ENCODE assay signal across 15 mouse cellular contexts in the genomic region with DNA sequence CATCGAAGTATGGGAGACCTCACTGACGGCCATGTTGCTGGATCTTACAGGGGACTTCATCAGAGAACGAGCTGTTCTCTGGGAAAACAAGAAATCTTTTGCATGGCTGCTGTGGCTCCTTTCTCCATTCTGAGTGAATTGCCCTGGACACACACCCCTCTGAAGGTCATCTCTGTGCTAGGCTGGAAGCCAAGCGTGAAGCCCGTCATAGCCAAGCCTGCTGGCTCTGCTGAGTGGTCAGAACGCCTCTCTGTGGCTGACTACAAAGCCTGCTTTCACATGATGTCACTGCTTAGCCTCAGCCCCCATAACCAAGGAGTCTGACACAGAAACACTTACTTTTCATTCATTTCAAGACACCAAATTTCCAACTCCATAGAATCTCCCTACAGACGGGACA. TPM values are rescaled to one million over a fixed set of nuclear protein-coding genes. Genes with fewer than 3 reads are reported as not detected.
DNase-seq lines count a peak whose midpoint lies in the region; ATAC-seq and TF ChIP-seq lines count a peak whose summit lies in the region.
"Had no signal": no experiment of that assay in that cellular context is flagged by ENCODE, and none has a peak within 500 bp of the region (broad histone marks: within the 10 kb centered on the region; RNA-seq: fewer than 3 reads in every experiment).

No protein-coding gene starts in this region.

- no peak overlapping the region for H3K4me3 ChIP-seq in hindbrain, postnatal 0 days (ENCODE audit: low read length)
- no peak overlapping the region for H3K4me3 ChIP-seq in hindbrain, embryonic 14.5 days (replicated peaks; ENCODE audit: low read length)
- no peak overlapping the region for H3K4me3 ChIP-seq in lung, adult 2 months (replicated peaks; ENCODE audit: extremely low read depth, low read depth, low read length)
- H3K4me3 ChIP-seq: hindbrain, embryonic 12.5 days; limb, embryonic 15.5 days; megakaryocyte, embryonic 14.5 days; neural tube, embryonic 15.5 days had no signal

- intact Hi-C loops in heart, postnatal 25 days (cut with DNase I), result no loop called here

- H3K27me3 ChIP-seq in hindbrain, postnatal 0 days (ENCODE audit: insufficient read depth, low read length), result no peaks in the 10 kb centered on the region
- H3K27me3 ChIP-seq in hindbrain, embryonic 14.5 days (ENCODE audit: control insufficient read depth, insufficient read depth, low read length), result no peaks in the 10 kb centered on the region
- H3K27me3 ChIP-seq: hindbrain, embryonic 12.5 days; limb, embryonic 15.5 days; megakaryocyte, embryonic 14.5 days; neural tube, embryonic 15.5 days had no signal

- H3K27ac ChIP-seq in hindbrain, postnatal 0 days, result no peak overlapping the region
- no peak overlapping the region for H3K27ac ChIP-seq in hindbrain, embryonic 14.5 days
- H3K27ac ChIP-seq: hindbrain, embryonic 12.5 days; limb, embryonic 15.5 days; neural tube, embryonic 15.5 days had no signal

- H3K9me3 ChIP-seq in hindbrain, postnatal 0 days (ENCODE audit: low read length), result no peaks in the 10 kb centered on the region
- no peaks in the 10 kb centered on the region for H3K9me3 ChIP-seq in hindbrain, embryonic 14.5 days (ENCODE audit: control insufficient read depth, low read length)
- H3K9me3 ChIP-seq: hindbrain, embryonic 12.5 days; limb, embryonic 15.5 days; megakaryocyte, embryonic 14.5 days; neural tube, embryonic 15.5 days had no signal

- no peak overlapping the region for H3K9ac ChIP-seq in hindbrain, postnatal 0 days (replicated peaks; ENCODE audit: low read length)
- H3K9ac ChIP-seq in hindbrain, embryonic 14.5 days, result no peak overlapping the region
- H3K9ac ChIP-seq: hindbrain, embryonic 12.5 days; limb, embryonic 15.5 days; lung, embryonic 14.5 days; neural tube, embryonic 15.5 days had no signal

- no peak for TF ChIP-seq CTCF in hindbrain, postnatal 0 days (IDR thresholded peaks at IDR 0.05; ENCODE audit: low read depth)
- no peak for TF ChIP-seq CTCF in lung, adult 2 months (IDR thresholded peaks at IDR 0.05; ENCODE audit: insufficient read depth, low read length)

- peaks cover 36% of the 10 kb centered on the region for H3K36me3 ChIP-seq in hindbrain, postnatal 0 days (ENCODE audit: insufficient read depth, low read length)
- peaks cover 83% of the 10 kb centered on the region for H3K36me3 ChIP-seq in hindbrain, embryonic 14.5 days (replicated peaks; ENCODE audit: control insufficient read depth, insufficient read depth)

- 75% methylated on average over 7 of the region's 7 CpGs for WGBS in hindbrain, postnatal 0 days
- WGBS in hindbrain, embryonic 14.5 days, result 85% methylated on average over 7 of the region's 7 CpGs
- WGBS in lung, adult 2 months, result 85% methylated on average over 7 of the region's 7 CpGs

- no peak overlapping the region for H3K4me2 ChIP-seq in hindbrain, postnatal 0 days (ENCODE audit: low read depth, low read length)
- no peak overlapping the region for H3K4me2 ChIP-seq in hindbrain, embryonic 14.5 days (replicated peaks)
- H3K4me2 ChIP-seq: hindbrain, embryonic 12.5 days; limb, embryonic 15.5 days; lung, embryonic 14.5 days; neural tube, embryonic 15.5 days had no signal

- H3K4me1 ChIP-seq in hindbrain, postnatal 0 days (ENCODE audit: insufficient read depth, low read length), result no peaks in the 10 kb centered on the region
- no peaks in the 10 kb centered on the region for H3K4me1 ChIP-seq in hindbrain, embryonic 14.5 days (replicated peaks; ENCODE audit: control insufficient read depth, insufficient read depth, low read length)
- no peaks in the 10 kb centered on the region for H3K4me1 ChIP-seq in lung, adult 2 months (ENCODE audit: control insufficient read depth, insufficient read depth, low read length)
- H3K4me1 ChIP-seq: hindbrain, embryonic 12.5 days; limb, embryonic 15.5 days; neural tube, embryonic 15.5 days had no signal

- no peak for TF ChIP-seq POLR2A in lung, adult 2 months (IDR thresholded peaks at IDR 0.05; ENCODE audit: borderline replicate concordance, extremely low read depth, low read depth, low read length)

- DNase-seq in hindbrain, postnatal 0 days (ENCODE audit: low spot score), result no peak
- no peak for DNase-seq in hindbrain, embryonic 14.5 days (ENCODE audit: low spot score)
- DNase-seq in adrenal gland, adult 18-20 months (ENCODE audit: low spot score in 2 of 2), result peak; percentile 43 to 58
- peak; percentile 92 for DNase-seq in adrenal gland, postnatal 14 days
- peak; percentile 35 for DNase-seq in heart, postnatal 25 days (ENCODE audit: low spot score)
- no peak for DNase-seq in lung, adult 2 months
- DNase-seq in cerebellum, adult 11 months, result no peak
- no peak for DNase-seq in gastrocnemius, adult 18-20 months (ENCODE audit: low spot score)
- DNase-seq: embryo, embryonic 11 days; kidney, adult 9 months; lung, embryonic 14.5 days had no signal

- peak; percentile 55; the same call in 1 of the 2 replicates for ATAC-seq in hindbrain, postnatal 0 days
- no peak for ATAC-seq in hindbrain, embryonic 14.5 days (ENCODE audit: low FRiP score)

RNA-seq across cellular contexts. Expression of a gene that starts 20.9 kb away (rescaled TPM):
- total RNA-seq in hindbrain, postnatal 0 days (2014; rRNA removed), result 21.2 and 25.2 TPM in 2 replicates
- 24.7 and 24.8 TPM in 2 replicates for polyA plus RNA-seq in hindbrain, postnatal 0 days (2015; fragmentation: Nextera tagmentation; extraction: Ambion mirVana)
- 36.7 and 43.4 TPM in 2 replicates for polyA plus RNA-seq in hindbrain, embryonic 14.5 days (2014; fragmentation: Nextera tagmentation; extraction: Ambion mirVana)
- 10 to 100 TPM; 33.5 to 64.5 TPM for total RNA-seq in adrenal gland, adult 18-20 months (2021)
- 39.9 and 46.3 TPM in 2 replicates for total RNA-seq in adrenal gland, postnatal 14 days (2021)
- 10 to 100 TPM; 39.2 to 48.4 TPM for total RNA-seq in heart, postnatal 25 days (2021)
- 31.8 and 40.4 TPM in 2 replicates for polyA plus RNA-seq in lung, adult 2 months (2012; rRNA removed)
- total RNA-seq in gastrocnemius, adult 18-20 months (2021), result 10 to 100 TPM; 33.6 to 37.8 TPM

RNA-seq across cellular contexts. Expression of a gene that starts 21.2 kb away (rescaled TPM):
- 16.6 and 19.9 TPM in 2 replicates for total RNA-seq in hindbrain, postnatal 0 days (2014; rRNA removed)
- 12.0 TPM in 2 replicates for polyA plus RNA-seq in hindbrain, postnatal 0 days (2015; fragmentation: Nextera tagmentation; extraction: Ambion mirVana)
- 16.7 and 19.1 TPM in 2 replicates for polyA plus RNA-seq in hindbrain, embryonic 14.5 days (2014; fragmentation: Nextera tagmentation; extraction: Ambion mirVana)
- 1 to 10 TPM; 6.3 to 8.6 TPM for total RNA-seq in adrenal gland, adult 18-20 months (2021)
- total RNA-seq in adrenal gland, postnatal 14 days (2021), result 9.3 and 11.0 TPM in 2 replicates
- 1 to 10 TPM; 5.9 to 6.2 TPM for total RNA-seq in heart, postnatal 25 days (2021)
- polyA plus RNA-seq in lung, adult 2 months (2012; rRNA removed), result 1.9 and 3.5 TPM in 2 replicates
- 1 to 10 TPM; 5.4 to 6.2 TPM for total RNA-seq in gastrocnemius, adult 18-20 months (2021)

RNA-seq across cellular contexts. Expression of a gene that starts 39.8 kb away (rescaled TPM):
- 95.8 and 107 TPM in 2 replicates for total RNA-seq in hindbrain, postnatal 0 days (2014; rRNA removed)
- 81.9 and 85.1 TPM in 2 replicates for polyA plus RNA-seq in hindbrain, postnatal 0 days (2015; fragmentation: Nextera tagmentation; extraction: Ambion mirVana)
- 88.3 and 89.8 TPM in 2 replicates for polyA plus RNA-seq in hindbrain, embryonic 14.5 days (2014; fragmentation: Nextera tagmentation; extraction: Ambion mirVana)
- total RNA-seq in adrenal gland, adult 18-20 months (2021), result 10 to 100 TPM; 53.3 to 58.3 TPM
- total RNA-seq in adrenal gland, postnatal 14 days (2021), result 56.0 and 63.6 TPM in 2 replicates
- total RNA-seq in heart, postnatal 25 days (2021), result 10 to 100 TPM; 24.7 to 27.7 TPM
- polyA plus RNA-seq in lung, adult 2 months (2012; rRNA removed), result 130 and 170 TPM in 2 replicates
- total RNA-seq in gastrocnemius, adult 18-20 months (2021), result 1 to 10 TPM; 4.6 to 6.9 TPM

RNA-seq across cellular contexts. Expression of a gene that starts 39.9 kb away (rescaled TPM):
- 25.7 and 27.8 TPM in 2 replicates for total RNA-seq in hindbrain, postnatal 0 days (2014; rRNA removed)
- 12.2 and 12.7 TPM in 2 replicates for polyA plus RNA-seq in hindbrain, postnatal 0 days (2015; fragmentation: Nextera tagmentation; extraction: Ambion mirVana)
- polyA plus RNA-seq in hindbrain, embryonic 14.5 days (2014; fragmentation: Nextera tagmentation; extraction: Ambion mirVana), result 4.8 and 8.5 TPM in 2 replicates
- 10 to 100 TPM; 10.4 to 13.2 TPM for total RNA-seq in adrenal gland, adult 18-20 months (2021)
- total RNA-seq in adrenal gland, postnatal 14 days (2021), result 11.6 and 15.1 TPM in 2 replicates
- 1 to 10 TPM; 5.2 to 5.7 TPM for total RNA-seq in heart, postnatal 25 days (2021)
- 14.5 and 17.2 TPM in 2 replicates for polyA plus RNA-seq in lung, adult 2 months (2012; rRNA removed)
- total RNA-seq in gastrocnemius, adult 18-20 months (2021), result 1 to 10 TPM; 2.4 to 3.0 TPM

RNA-seq across cellular contexts. Expression of a gene that starts 40.5 kb away (rescaled TPM):
- 50.6 and 53.8 TPM in 2 replicates for total RNA-seq in hindbrain, postnatal 0 days (2014; rRNA removed)
- 15.2 and 15.7 TPM in 2 replicates for polyA plus RNA-seq in hindbrain, postnatal 0 days (2015; fragmentation: Nextera tagmentation; extraction: Ambion mirVana)
- 20.8 and 22.2 TPM in 2 replicates for polyA plus RNA-seq in hindbrain, embryonic 14.5 days (2014; fragmentation: Nextera tagmentation; extraction: Ambion mirVana)
- total RNA-seq in adrenal gland, adult 18-20 months (2021), result 10 to 100 TPM; 32.1 to 34.2 TPM
- 31.9 and 35.0 TPM in 2 replicates for total RNA-seq in adrenal gland, postnatal 14 days (2021)
- 10 to 100 TPM; 14.5 to 16.8 TPM for total RNA-seq in heart, postnatal 25 days (2021)
- polyA plus RNA-seq in lung, adult 2 months (2012; rRNA removed), result 16.6 and 20.0 TPM in 2 replicates
- 10 to 100 TPM; 14.3 to 17.0 TPM for total RNA-seq in gastrocnemius, adult 18-20 months (2021)

Comparison
In these comparisons a context has a peak if more than half of its experiments do, and no peak if none do; other contexts are left out.
1. DNase-seq: peak in adrenal gland, adult 18-20 months (2 of 2), adrenal gland, postnatal 14 days (single experiment) and heart, postnatal 25 days (single experiment); none in hindbrain, postnatal 0 days (single experiment), hindbrain, embryonic 14.5 days (single experiment), lung, adult 2 months (single experiment), cerebellum, adult 11 months (single experiment) and gastrocnemius, adult 18-20 months (single experiment).